Mouse (Mus musculus): ENCODE measurements around the gene Kctd15.
A peak's percentile ranks its signal among the peaks of the same experiment; 100 is the strongest.

The Kctd15 gene

GRCm38 (mm10) chr7:34663145-34663544, 6.6 kb upstream of the Kctd15 start:
- no peak for DNase-seq (ENCODE audit: low spot score in 2 of 2)

- DNase-seq (ENCODE audit: low spot score in 2 of 2): no peak
These were observed 5.7 kb upstream of the Kctd15 start for GRCm38 (mm10) chr7:34662227-34662626.

GRCm38 (mm10) chr7:34659386-34660085, 3.0 kb upstream of the Kctd15 start:
- no peak for DNase-seq (ENCODE audit: low spot score in 2 of 2)

GRCm38 (mm10) chr7:34655086-34655839, 1.3 kb downstream of the Kctd15 start:
- peak; percentile 70 to 74 for DNase-seq (ENCODE audit: low spot score in 2 of 2)

GRCm38 (mm10) chr7:34654441-34655085, 2.0 kb downstream of the Kctd15 start:
- DNase-seq (ENCODE audit: low spot score in 2 of 2): peak in 1 of 2 experiments; percentile 36

GRCm38 (mm10) chr7:34653731-34654440, 2.6 kb downstream of the Kctd15 start:
- no peak for DNase-seq (ENCODE audit: low spot score in 2 of 2)

- DNase-seq (ENCODE audit: low spot score in 2 of 2): no peak
These were observed 3.6 kb downstream of the Kctd15 start for GRCm38 (mm10) chr7:34652751-34653502.

- no peak for DNase-seq (ENCODE audit: low spot score in 2 of 2)
These were observed 5.2 kb downstream of the Kctd15 start for GRCm38 (mm10) chr7:34651381-34651780.

- no peak for DNase-seq (ENCODE audit: low spot score in 2 of 2)
These were observed 9.5 kb downstream of the Kctd15 start for GRCm38 (mm10) chr7:34647052-34647451.

GRCm38 (mm10) chr7:34646144-34646795, 10.3 kb downstream of the Kctd15 start:
- DNase-seq (ENCODE audit: low spot score in 2 of 2): no peak

GRCm38 (mm10) chr7:34645623-34646022, 10.9 kb downstream of the Kctd15 start:
- DNase-seq (ENCODE audit: low spot score in 2 of 2): no peak

GRCm38 (mm10) chr7:34644591-34644990, 11.9 kb downstream of the Kctd15 start:
- no peak for DNase-seq (ENCODE audit: low spot score in 2 of 2)

- DNase-seq (ENCODE audit: low spot score in 2 of 2): no peak
These were observed 13.2 kb downstream of the Kctd15 start for GRCm38 (mm10) chr7:34643329-34643728.

GRCm38 (mm10) chr7:34641968-34642367, 14.6 kb downstream of the Kctd15 start:
- no peak for DNase-seq (ENCODE audit: low spot score in 2 of 2)

- no peak for DNase-seq (ENCODE audit: low spot score in 2 of 2)
These were observed 16.7 kb downstream of the Kctd15 start for GRCm38 (mm10) chr7:34639798-34640197.

GRCm38 (mm10) chr7:34636661-34637060, 19.9 kb downstream of the Kctd15 start:
- DNase-seq (ENCODE audit: low spot score in 2 of 2): no peak

GRCm38 (mm10) chr7:34632966-34633742, 23.4 kb downstream of the Kctd15 start:
- no peak for DNase-seq (ENCODE audit: low spot score in 2 of 2)

- DNase-seq (ENCODE audit: low spot score in 2 of 2): peak; percentile 23 to 32
These were observed 26.1 kb downstream of the Kctd15 start for GRCm38 (mm10) chr7:34630211-34631085.

- DNase-seq (ENCODE audit: low spot score in 2 of 2): no peak
These were observed 26.8 kb downstream of the Kctd15 start for GRCm38 (mm10) chr7:34629702-34630210.
